Mouse (Mus musculus): ENCODE results near the gene Rnf208.

Gene Rnf208

DNA sequence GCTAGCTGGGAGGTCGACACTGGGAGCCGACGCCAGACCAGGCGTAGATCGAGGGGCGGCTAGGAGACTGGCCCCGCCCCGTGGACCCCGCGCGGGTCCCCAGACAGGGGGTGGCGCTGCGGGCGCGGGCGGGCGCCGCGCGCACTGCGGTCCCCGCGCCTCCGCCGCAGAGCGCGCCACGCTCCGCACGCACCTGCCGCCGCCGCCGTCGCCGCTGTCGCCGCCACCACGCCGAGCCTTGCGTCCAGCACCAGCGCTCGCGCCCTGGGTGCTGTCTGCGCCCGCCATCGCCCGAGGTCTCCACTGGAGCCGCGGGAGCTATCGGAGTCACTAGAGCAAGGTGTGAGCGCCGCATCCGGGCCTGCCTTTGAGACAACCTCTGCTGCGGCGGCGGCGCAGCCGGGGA, at the start of gene Rnf208, which contains the start of gene Cysrt1:
Gene Rnf208, plus strand, starts transcription at position 155 of the 406 bp plus-strand sequence.
Gene Cysrt1, minus strand, starts transcription at position 352 of the 406 bp plus-strand sequence.
- peak within 1 kb of the TSS; percentile 78 for H3K4me3 ChIP-seq (replicated peaks; ENCODE audit: low read length)
- H3K4me1 ChIP-seq (replicated peaks; ENCODE audit: low read depth, low read length) = peaks cover 85% of the 10 kb centered on the region
- H3K9me3 ChIP-seq (ENCODE audit: low read length) = no peaks in the 10 kb centered on the region
- H3K36me3 ChIP-seq (ENCODE audit: insufficient read depth, low read length) = peaks cover 34% of the 10 kb centered on the region
- no peak for TF ChIP-seq NANOG (IDR thresholded peaks at IDR 0.05; ENCODE audit: borderline replicate concordance, low read length)
- no peak for TF ChIP-seq POU5F1 (IDR thresholded peaks at IDR 0.05; ENCODE audit: borderline replicate concordance, low read length)
- no peak for TF ChIP-seq CTCF (conservative IDR thresholded peaks at IDR 0.05; ENCODE audit: low read length)
- H3K27me3 ChIP-seq (ENCODE audit: insufficient read depth, low read length) = peaks cover 15% of the 10 kb centered on the region

- Histone ChIP-seq H3K4me1 (replicated peaks; ENCODE audit: low read depth, low read length) (peaks cover 56% of the 10 kb centered on the region), H3K4me3 (replicated peaks; ENCODE audit: low read length) (peak overlapping the region; percentile 81), H3K27me3 (ENCODE audit: insufficient read depth, low read length) (peaks cover 8% of the 10 kb centered on the region), H3K9me3 (ENCODE audit: low read length) (no peaks in the 10 kb centered on the region), H3K36me3 (ENCODE audit: insufficient read depth, low read length) (peaks cover 15% of the 10 kb centered on the region)
- no peak for TF ChIP-seq NANOG (IDR thresholded peaks at IDR 0.05; ENCODE audit: borderline replicate concordance, low read length)
- TF ChIP-seq CTCF (conservative IDR thresholded peaks at IDR 0.05; ENCODE audit: low read length) = peak; percentile 80
Observed at GRCm38 (mm10) chr2:25193330-25193770, 48.7 kb upstream of the Rnf208 start.

- Histone ChIP-seq H3K36me3 (ENCODE audit: insufficient read depth, low read length) (peaks cover 22% of the 10 kb centered on the region), H3K4me1 (replicated peaks; ENCODE audit: low read depth, low read length) (peaks cover 59% of the 10 kb centered on the region), H3K27me3 (ENCODE audit: insufficient read depth, low read length) (peaks cover 8% of the 10 kb centered on the region), H3K9me3 (ENCODE audit: low read length) (no peaks in the 10 kb centered on the region), H3K4me3 (replicated peaks; ENCODE audit: low read length) (peak overlapping the region; percentile 81)
- TF ChIP-seq POU5F1 (IDR thresholded peaks at IDR 0.05; ENCODE audit: borderline replicate concordance, low read length) (no peak), CTCF (conservative IDR thresholded peaks at IDR 0.05; ENCODE audit: low read length) (no peak), NANOG (IDR thresholded peaks at IDR 0.05; ENCODE audit: borderline replicate concordance, low read length) (no peak)
Observed at GRCm38 (mm10) chr2:25194006-25194405, 48.0 kb upstream of the Rnf208 start.

DNA sequence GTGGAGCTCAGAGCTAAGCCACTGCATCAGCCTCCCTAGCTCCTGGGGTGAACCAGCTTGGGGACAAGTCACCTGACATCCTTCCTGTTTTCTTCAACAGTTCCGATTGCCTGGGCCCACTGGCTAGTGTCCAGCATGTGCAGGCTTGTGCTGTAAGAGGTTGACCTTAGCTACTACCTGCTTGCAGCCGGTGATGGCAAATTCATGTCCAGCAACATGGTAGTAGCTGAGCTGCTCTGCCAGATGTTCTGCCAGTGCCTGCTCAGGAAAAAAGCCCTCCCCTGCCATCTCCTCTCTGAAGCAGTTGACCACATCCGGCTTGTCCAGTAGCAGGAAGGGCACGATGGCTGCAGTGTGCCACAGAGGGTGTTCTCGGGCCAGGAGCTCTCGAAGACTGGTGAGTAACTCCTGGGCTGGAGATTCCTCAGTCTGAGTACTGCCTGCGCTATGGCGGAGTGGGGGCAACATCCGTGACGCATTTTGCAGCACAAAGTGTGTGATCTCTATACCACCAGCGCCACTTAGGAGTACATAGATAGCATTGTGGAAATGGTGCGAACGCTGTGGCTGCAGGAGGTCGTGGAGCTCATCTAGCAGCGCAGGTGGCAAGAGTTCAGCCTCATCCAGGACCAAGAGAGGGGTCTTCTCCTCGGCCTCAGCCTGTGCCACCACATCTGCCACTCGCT, 47.4 kb upstream of the Rnf208 start:
- H3K4me1 ChIP-seq (replicated peaks; ENCODE audit: low read depth, low read length) = peaks cover 60% of the 10 kb centered on the region
- H3K4me3 ChIP-seq (replicated peaks; ENCODE audit: low read length) = peak overlapping the region; percentile 81
- peaks cover 8% of the 10 kb centered on the region for H3K27me3 ChIP-seq (ENCODE audit: insufficient read depth, low read length)
- no peak for TF ChIP-seq POU5F1 (IDR thresholded peaks at IDR 0.05; ENCODE audit: borderline replicate concordance, low read length)
- TF ChIP-seq CTCF (conservative IDR thresholded peaks at IDR 0.05; ENCODE audit: low read length) = no peak
- TF ChIP-seq NANOG (IDR thresholded peaks at IDR 0.05; ENCODE audit: borderline replicate concordance, low read length) = no peak
- peaks cover 28% of the 10 kb centered on the region for H3K36me3 ChIP-seq (ENCODE audit: insufficient read depth, low read length)
- H3K9me3 ChIP-seq (ENCODE audit: low read length) = no peaks in the 10 kb centered on the region

- H3K4me1 ChIP-seq (replicated peaks; ENCODE audit: low read depth, low read length) = peaks cover 68% of the 10 kb centered on the region
- peaks cover 8% of the 10 kb centered on the region for H3K27me3 ChIP-seq (ENCODE audit: insufficient read depth, low read length)
- peaks cover 37% of the 10 kb centered on the region for H3K36me3 ChIP-seq (ENCODE audit: insufficient read depth, low read length)
- no peak for TF ChIP-seq CTCF (conservative IDR thresholded peaks at IDR 0.05; ENCODE audit: low read length)
- TF ChIP-seq POU5F1 (IDR thresholded peaks at IDR 0.05; ENCODE audit: borderline replicate concordance, low read length) = no peak
- no peak for TF ChIP-seq NANOG (IDR thresholded peaks at IDR 0.05; ENCODE audit: borderline replicate concordance, low read length)
- peak overlapping the region; percentile 81 for H3K4me3 ChIP-seq (replicated peaks; ENCODE audit: low read length)
- H3K9me3 ChIP-seq (ENCODE audit: low read length) = no peaks in the 10 kb centered on the region
Observed at GRCm38 (mm10) chr2:25195211-25196156, 46.6 kb upstream of the Rnf208 start.

DNA sequence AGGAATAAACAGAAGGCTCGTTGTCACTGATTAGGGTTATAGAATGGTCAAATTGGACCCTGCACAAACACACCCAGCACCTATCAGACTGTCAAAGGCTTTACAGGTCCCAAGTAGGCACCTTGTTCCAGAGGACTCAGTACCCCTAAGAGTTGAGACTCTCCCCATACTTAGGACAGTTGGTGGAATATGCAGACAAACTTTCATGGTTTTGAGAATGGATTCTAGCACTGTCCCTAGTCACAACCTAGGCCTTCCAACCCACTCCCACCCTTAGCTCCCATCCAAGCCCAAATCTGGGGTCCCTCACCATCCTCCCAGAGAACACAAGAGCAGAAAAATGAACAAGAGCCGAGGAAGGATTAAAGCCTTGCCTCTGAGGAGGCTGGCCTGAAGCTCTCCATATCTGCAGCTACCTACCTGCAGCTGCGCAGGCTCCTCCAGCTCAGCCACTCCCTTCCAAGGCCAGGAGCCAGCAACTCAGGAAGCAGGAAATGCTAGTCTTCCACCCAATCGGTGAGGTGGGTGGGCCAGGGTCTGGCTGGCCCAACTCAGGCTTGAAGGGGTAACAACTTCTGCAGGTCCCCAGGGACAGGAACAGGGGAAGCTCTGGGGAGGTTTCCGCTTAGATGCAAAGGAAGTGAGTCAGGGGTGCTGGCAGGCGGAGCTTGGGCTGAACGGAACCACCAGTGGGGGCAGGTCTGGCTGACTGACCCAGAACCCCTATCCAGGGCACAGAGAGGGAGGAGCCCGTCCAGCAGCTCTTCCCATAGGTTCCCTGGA, 45.7 kb upstream of the Rnf208 start, which contains the start of gene Tor4a:
Gene Tor4a, minus strand, starts transcription at position 715 of the 783 bp plus-strand sequence.
- TF ChIP-seq POU5F1 (IDR thresholded peaks at IDR 0.05; ENCODE audit: borderline replicate concordance, low read length) = no peak
- no peak for TF ChIP-seq NANOG (IDR thresholded peaks at IDR 0.05; ENCODE audit: borderline replicate concordance, low read length)
- TF ChIP-seq CTCF (conservative IDR thresholded peaks at IDR 0.05; ENCODE audit: low read length) = no peak
- Histone ChIP-seq H3K9me3 (ENCODE audit: low read length) (no peaks in the 10 kb centered on the region), H3K27me3 (ENCODE audit: insufficient read depth, low read length) (peaks cover 8% of the 10 kb centered on the region), H3K4me3 (replicated peaks; ENCODE audit: low read length) (peak within 1 kb of the TSS; percentile 81), H3K36me3 (ENCODE audit: insufficient read depth, low read length) (peaks cover 46% of the 10 kb centered on the region), H3K4me1 (replicated peaks; ENCODE audit: low read depth, low read length) (peaks cover 70% of the 10 kb centered on the region)

DNA sequence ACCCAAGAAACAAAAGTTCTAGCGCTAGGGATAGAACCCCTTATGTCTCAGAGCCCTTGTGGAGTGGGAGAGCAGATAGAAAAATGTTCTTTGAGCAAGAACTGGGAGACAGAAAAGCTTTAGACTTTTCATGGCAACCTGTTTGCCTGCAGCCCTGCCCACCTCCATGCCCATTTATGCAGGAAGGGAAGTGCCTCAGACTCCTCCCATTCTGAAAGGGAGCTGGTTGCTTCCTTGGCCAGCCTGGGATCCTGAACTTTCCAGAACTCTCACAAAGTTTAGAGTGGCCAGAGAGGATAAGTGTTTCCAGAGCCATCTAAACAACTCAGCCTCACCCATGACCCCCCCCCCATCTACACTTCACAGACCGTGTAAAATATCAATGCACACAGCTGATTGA, 44.9 kb upstream of the Rnf208 start:
- Histone ChIP-seq H3K4me1 (replicated peaks; ENCODE audit: low read depth, low read length) (peaks cover 70% of the 10 kb centered on the region), H3K36me3 (ENCODE audit: insufficient read depth, low read length) (peaks cover 54% of the 10 kb centered on the region), H3K9me3 (ENCODE audit: low read length) (no peaks in the 10 kb centered on the region), H3K27me3 (ENCODE audit: insufficient read depth, low read length) (peaks cover 8% of the 10 kb centered on the region), H3K4me3 (replicated peaks; ENCODE audit: low read length) (peak overlapping the region; percentile 81)
- TF ChIP-seq CTCF (conservative IDR thresholded peaks at IDR 0.05; ENCODE audit: low read length) (no peak), POU5F1 (IDR thresholded peaks at IDR 0.05; ENCODE audit: borderline replicate concordance, low read length) (no peak), NANOG (IDR thresholded peaks at IDR 0.05; ENCODE audit: borderline replicate concordance, low read length) (no peak)

Data from E14TG2a.4 (cell line).